In genomic region chr2:36736226-36736625, GRCm38 (mm10) we compare ENCODE assay signal across 26 mouse cellular contexts. TPM values are rescaled to one million over a fixed set of nuclear protein-coding genes. Genes with fewer than 3 reads are reported as not detected.
A peak's percentile ranks its signal among the peaks of the same experiment; 100 is the strongest.
DNase-seq lines count a peak whose midpoint lies in the region; ATAC-seq and TF ChIP-seq lines count a peak whose summit lies in the region.
"Had no signal": no experiment of that assay in that cellular context is flagged by ENCODE, and none has a peak within 500 bp of the region (broad histone marks: within the 10 kb centered on the region; RNA-seq: fewer than 3 reads in every experiment).

No protein-coding gene starts in this region.

- peaks cover 3% of the 10 kb centered on the region; the same call in 1 of the 2 replicates for H3K9me3 ChIP-seq in midbrain, embryonic 11.5 days (ENCODE audit: control insufficient read depth, low read length)
- H3K9me3 ChIP-seq in midbrain, embryonic 13.5 days = peaks cover 7% of the 10 kb centered on the region
- no peaks in the 10 kb centered on the region for H3K9me3 ChIP-seq in ES-E14 (ENCODE audit: control insufficient read depth, insufficient read depth, low read depth, low read length)
- H3K9me3 ChIP-seq: intestine, embryonic 15.5 days had no signal

- H3K4me2 ChIP-seq in midbrain, embryonic 11.5 days = no peak overlapping the region
- H3K4me2 ChIP-seq in midbrain, embryonic 13.5 days (replicated peaks) = no peak overlapping the region
- H3K4me2 ChIP-seq: heart, embryonic 11.5 days; hindbrain, embryonic 13.5 days; intestine, embryonic 15.5 days; neural tube, embryonic 13.5 days had no signal

- H3K27ac ChIP-seq in midbrain, embryonic 11.5 days (ENCODE audit: low read depth, low read length) = no peak overlapping the region
- H3K27ac ChIP-seq in midbrain, embryonic 13.5 days = no peak overlapping the region
- no peak overlapping the region for H3K27ac ChIP-seq in ES-E14 (ENCODE audit: insufficient read depth, low read depth, low read length, poor library complexity, severe bottlenecking)
- H3K27ac ChIP-seq: hindbrain, embryonic 13.5 days; intestine, embryonic 15.5 days; neural tube, embryonic 13.5 days; stomach, postnatal 0 days had no signal

- no peak for ATAC-seq in cerebellum, adult (ENCODE audit: insufficient number of reproducible peaks, low FRiP score, low TSS enrichment)
- no peak for ATAC-seq in midbrain, embryonic 11.5 days (ENCODE audit: low FRiP score)
- no peak for ATAC-seq in midbrain, embryonic 13.5 days
- ATAC-seq: CD4-positive, CD25-positive, alpha-beta regulatory T cell, adult 4 months; intestine, embryonic 15.5 days had no signal

- in situ Hi-C loops in ES-E14 (cut with MboI; ENCODE audit: low sequenced_read_pairs in 2 of 2, unreplicated experiment in 2 of 2) = no loop called here

- peak; percentile 4 for DNase-seq in cerebellum, adult 9-10 months
- peak; percentile 75 for DNase-seq in midbrain, embryonic 11.5 days (ENCODE audit: low spot score, missing footprints)
- peak; percentile 28 for DNase-seq in ES-E14 (ENCODE audit: low read depth, low spot score)
- peak; percentile 0 for DNase-seq in c-Kit-positive CD71-positive TER-119-positive erythroid progenitor cells, embryonic 14.5 days (ENCODE audit: low spot score)
- no peak for DNase-seq in right cerebral cortex, postnatal 10 days (ENCODE audit: low spot score in 2 of 2)
- DNase-seq in gastrocnemius, postnatal 25 days = no peak
- DNase-seq: adrenal gland, adult 8-10 months; heart, postnatal 14 days; layer of hippocampus, postnatal 36 days; liver; lung, adult 2 months; lung, postnatal 36 days; right cerebral cortex, postnatal 25 days; thymus, postnatal 25 days had no signal

- H3K4me1 ChIP-seq in midbrain, embryonic 11.5 days (ENCODE audit: control insufficient read depth, insufficient read depth, low read length) = no peaks in the 10 kb centered on the region
- no peaks in the 10 kb centered on the region for H3K4me1 ChIP-seq in midbrain, embryonic 13.5 days (replicated peaks)
- H3K4me1 ChIP-seq in ES-E14 (ENCODE audit: control insufficient read depth in 2 of 2, insufficient read depth in 2 of 2, low read length in 2 of 2, poor library complexity in 1 of 2) = no peaks in the 10 kb centered on the region
- H3K4me1 ChIP-seq: hindbrain, embryonic 13.5 days; intestine, embryonic 15.5 days; neural tube, embryonic 13.5 days had no signal

- H3K36me3 ChIP-seq in midbrain, embryonic 11.5 days (ENCODE audit: control insufficient read depth, insufficient read depth, low read length) = no peaks in the 10 kb centered on the region
- H3K36me3 ChIP-seq in midbrain, embryonic 13.5 days = no peaks in the 10 kb centered on the region
- no peaks in the 10 kb centered on the region for H3K36me3 ChIP-seq in ES-E14 (ENCODE audit: control insufficient read depth, insufficient read depth, low read length, poor library complexity, severe bottlenecking)
- H3K36me3 ChIP-seq: hindbrain, embryonic 13.5 days; intestine, embryonic 15.5 days; neural tube, embryonic 13.5 days had no signal

- H3K27me3 ChIP-seq in midbrain, embryonic 11.5 days (ENCODE audit: control insufficient read depth, insufficient read depth, low read length) = no peaks in the 10 kb centered on the region
- no peaks in the 10 kb centered on the region for H3K27me3 ChIP-seq in midbrain, embryonic 13.5 days
- H3K27me3 ChIP-seq: hindbrain, embryonic 13.5 days; intestine, embryonic 15.5 days; neural tube, embryonic 13.5 days had no signal

- H3K4me3 ChIP-seq in midbrain, embryonic 11.5 days (ENCODE audit: low read depth, low read length) = no peak overlapping the region
- H3K4me3 ChIP-seq in midbrain, embryonic 13.5 days (replicated peaks) = no peak overlapping the region
- no peak overlapping the region for H3K4me3 ChIP-seq in ES-E14 (ENCODE audit: insufficient read depth in 1 of 2, low read depth in 1 of 2, low read length in 2 of 2, poor library complexity in 1 of 2, severe bottlenecking in 1 of 2)
- H3K4me3 ChIP-seq: hindbrain, embryonic 13.5 days; intestine, embryonic 15.5 days; neural tube, embryonic 13.5 days had no signal

- WGBS in midbrain, embryonic 11.5 days = 63% methylated on average over 3 of the region's 3 CpGs
- 52% methylated on average over 3 of the region's 3 CpGs for WGBS in midbrain, embryonic 13.5 days

- no peak overlapping the region for H3K9ac ChIP-seq in midbrain, embryonic 11.5 days (ENCODE audit: low read length)
- H3K9ac ChIP-seq in midbrain, embryonic 13.5 days (replicated peaks) = no peak overlapping the region
- H3K9ac ChIP-seq in ES-E14 (ENCODE audit: insufficient read depth, low read depth, low read length, poor library complexity, severe bottlenecking) = no peak overlapping the region
- H3K9ac ChIP-seq: hindbrain, embryonic 13.5 days; intestine, embryonic 15.5 days; neural tube, embryonic 13.5 days had no signal

TF ChIP-seq in ES-E14, 5 proteins besides CTCF, POLR2A, EP300 and RAD21:
- no peak for TF ChIP-seq ZNF384 (IDR thresholded peaks at IDR 0.05; ENCODE audit: low read depth, low read length)
- TF ChIP-seq ZC3H11A (IDR thresholded peaks at IDR 0.05; ENCODE audit: borderline replicate concordance, low read depth, low read length) = peak; percentile 49; the same call in 1 of the 2 replicates
- no peak for TF ChIP-seq CHD2 (IDR thresholded peaks at IDR 0.05; ENCODE audit: low read depth, low read length)
- no peak for TF ChIP-seq HCFC1 (IDR thresholded peaks at IDR 0.05; ENCODE audit: borderline replicate concordance, insufficient read depth, low read length)

RNA-seq across cellular contexts. Expression of gene Olfr347, which starts 4.5 kb away (rescaled TPM):
- polyA plus RNA-seq in midbrain, embryonic 11.5 days (2014; fragmentation: Nextera tagmentation; extraction: Ambion mirVana) = not detected in 2 replicates
- not detected in 2 replicates for polyA plus RNA-seq in midbrain, embryonic 13.5 days (2015; fragmentation: Nextera tagmentation; extraction: Ambion mirVana)
- not detected in 2 replicates for total RNA-seq in ES-E14 (2012; rRNA removed)
- not detected for total RNA-seq in gastrocnemius, postnatal 25 days (2021)
- total RNA-seq: adrenal gland, adult 8-10 months; gastrocnemius, adult 8-10 months; heart, postnatal 14 days; layer of hippocampus, postnatal 36 days; left cerebral cortex, postnatal 36 days; monocyte, adult 5-6 weeks had no signal
- polyA plus RNA-seq: CD4-positive, CD25-positive, alpha-beta regulatory T cell, adult 4 months; embryonic facial prominence, embryonic 14.5 days; heart, embryonic 11.5 days; hindbrain, embryonic 13.5 days; intestine, embryonic 15.5 days; lung, adult 2 months; neural tube, embryonic 13.5 days; stomach, postnatal 0 days had no signal

RNA-seq across cellular contexts. Expression of gene Olfr348, which starts 47.9 kb away (rescaled TPM):
- polyA plus RNA-seq in midbrain, embryonic 11.5 days (2014; fragmentation: Nextera tagmentation; extraction: Ambion mirVana) = not detected in 2 replicates
- polyA plus RNA-seq in midbrain, embryonic 13.5 days (2015; fragmentation: Nextera tagmentation; extraction: Ambion mirVana) = not detected in 2 replicates
- total RNA-seq in ES-E14 (2012; rRNA removed) = not detected in 2 replicates
- not detected for total RNA-seq in gastrocnemius, postnatal 25 days (2021)
- total RNA-seq: adrenal gland, adult 8-10 months; gastrocnemius, adult 8-10 months; heart, postnatal 14 days; layer of hippocampus, postnatal 36 days; left cerebral cortex, postnatal 36 days; monocyte, adult 5-6 weeks had no signal
- polyA plus RNA-seq: CD4-positive, CD25-positive, alpha-beta regulatory T cell, adult 4 months; embryonic facial prominence, embryonic 14.5 days; heart, embryonic 11.5 days; hindbrain, embryonic 13.5 days; intestine, embryonic 15.5 days; lung, adult 2 months; neural tube, embryonic 13.5 days; stomach, postnatal 0 days had no signal

RNA-seq across cellular contexts. Expression of gene Olfr346, which starts 50.6 kb away (rescaled TPM):
- not detected in 2 replicates for polyA plus RNA-seq in midbrain, embryonic 11.5 days (2014; fragmentation: Nextera tagmentation; extraction: Ambion mirVana)
- polyA plus RNA-seq in midbrain, embryonic 13.5 days (2015; fragmentation: Nextera tagmentation; extraction: Ambion mirVana) = not detected in 2 replicates
- total RNA-seq in ES-E14 (2012; rRNA removed) = not detected in 2 replicates
- total RNA-seq in gastrocnemius, postnatal 25 days (2021) = not detected
- total RNA-seq: adrenal gland, adult 8-10 months; gastrocnemius, adult 8-10 months; heart, postnatal 14 days; layer of hippocampus, postnatal 36 days; left cerebral cortex, postnatal 36 days; monocyte, adult 5-6 weeks had no signal
- polyA plus RNA-seq: CD4-positive, CD25-positive, alpha-beta regulatory T cell, adult 4 months; embryonic facial prominence, embryonic 14.5 days; heart, embryonic 11.5 days; hindbrain, embryonic 13.5 days; intestine, embryonic 15.5 days; lung, adult 2 months; neural tube, embryonic 13.5 days; stomach, postnatal 0 days had no signal

RNA-seq across cellular contexts. Expression of gene Olfr50, which starts 54.1 kb away (rescaled TPM):
- polyA plus RNA-seq in midbrain, embryonic 11.5 days (2014; fragmentation: Nextera tagmentation; extraction: Ambion mirVana) = not detected in 2 replicates
- polyA plus RNA-seq in midbrain, embryonic 13.5 days (2015; fragmentation: Nextera tagmentation; extraction: Ambion mirVana) = not detected in 2 replicates
- not detected in 2 replicates for total RNA-seq in ES-E14 (2012; rRNA removed)
- not detected for total RNA-seq in gastrocnemius, postnatal 25 days (2021)
- total RNA-seq: adrenal gland, adult 8-10 months; gastrocnemius, adult 8-10 months; heart, postnatal 14 days; layer of hippocampus, postnatal 36 days; left cerebral cortex, postnatal 36 days; monocyte, adult 5-6 weeks had no signal
- polyA plus RNA-seq: CD4-positive, CD25-positive, alpha-beta regulatory T cell, adult 4 months; heart, embryonic 11.5 days; hindbrain, embryonic 13.5 days; intestine, embryonic 15.5 days; lung, adult 2 months; neural tube, embryonic 13.5 days; stomach, postnatal 0 days had no signal

Comparison
In these comparisons a context has a peak if more than half of its experiments do, and no peak if none do; other contexts are left out.
1. DNase-seq: peak in cerebellum, adult 9-10 months (single experiment), midbrain, embryonic 11.5 days (single experiment), ES-E14 (single experiment) and c-Kit-positive CD71-positive TER-119-positive erythroid progenitor cells, embryonic 14.5 days (single experiment); none in right cerebral cortex, postnatal 10 days (0 of 2) and gastrocnemius, postnatal 25 days (single experiment).